Mouse (Mus musculus) common myeloid progenitor, adult 5-6 weeks (primary cell): Measurements from ENCODE around the gene Lgals1. TPM values are rescaled to one million over a fixed set of nuclear protein-coding genes. Genes with fewer than 3 reads are reported as not detected.

Experiments
- ATAC-seq: replicated peaks from 2 replicates; pipeline ENCODE4 v1.8.0; 2016; ENCODE audit warnings: low read depth, mild to moderate bottlenecking, moderate TSS enrichment, inconsistent platforms; ENCODE audit not compliant: poor library complexity, severe bottlenecking
- total RNA-seq: library from RNA; stranded (forward); fragments of 200-1000, 187-1606 nt; gene quantifications from 2 replicates; pipeline ENCODE4 v1.2.3, GENCODE M21; 2017

Lgals1 gene
- total RNA-seq, 1 experiment from 2014 or later: 322 TPM

DNA sequence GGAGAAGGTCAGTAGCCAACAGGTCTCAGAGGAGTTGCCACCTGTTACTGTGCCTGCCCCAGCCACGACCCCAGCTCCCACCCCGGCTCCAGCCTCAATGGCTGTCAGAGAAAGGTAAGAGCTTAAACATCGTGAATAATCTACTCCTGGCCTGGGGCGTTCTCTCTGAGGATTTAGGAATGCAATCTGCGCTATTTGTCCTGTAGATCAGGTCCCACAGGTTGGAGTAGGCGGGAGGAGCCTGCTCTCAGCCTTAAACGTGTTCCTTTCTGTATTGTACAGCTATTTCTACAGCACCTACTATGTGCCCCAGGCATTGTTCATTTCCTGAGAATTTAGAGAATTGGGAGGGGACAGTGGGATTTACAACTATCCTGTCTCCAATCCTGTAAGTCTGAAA, 18.1 kb upstream of the Lgals1 start:
- no peak for ATAC-seq

DNA sequence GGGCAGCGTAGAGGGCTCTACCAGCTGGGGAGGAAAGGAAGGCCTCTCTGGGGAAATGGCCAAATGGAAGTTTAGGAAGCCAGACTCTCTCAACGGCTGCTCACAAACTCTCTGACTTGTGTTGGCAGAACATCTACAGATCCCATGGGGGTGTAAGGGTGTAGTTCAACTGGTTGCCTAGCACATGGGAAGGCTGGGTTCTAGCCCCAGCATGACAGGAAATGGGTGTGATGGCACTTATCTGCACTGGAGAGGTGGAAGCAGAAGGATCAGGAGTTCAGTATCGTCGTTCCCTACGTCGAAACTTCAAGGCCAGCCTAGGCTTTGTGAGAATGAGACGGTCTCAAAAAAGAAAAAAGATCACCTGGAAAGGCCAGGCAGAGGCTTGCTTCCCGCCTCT, 17.5 kb upstream of the Lgals1 start:
- no peak for ATAC-seq

DNA sequence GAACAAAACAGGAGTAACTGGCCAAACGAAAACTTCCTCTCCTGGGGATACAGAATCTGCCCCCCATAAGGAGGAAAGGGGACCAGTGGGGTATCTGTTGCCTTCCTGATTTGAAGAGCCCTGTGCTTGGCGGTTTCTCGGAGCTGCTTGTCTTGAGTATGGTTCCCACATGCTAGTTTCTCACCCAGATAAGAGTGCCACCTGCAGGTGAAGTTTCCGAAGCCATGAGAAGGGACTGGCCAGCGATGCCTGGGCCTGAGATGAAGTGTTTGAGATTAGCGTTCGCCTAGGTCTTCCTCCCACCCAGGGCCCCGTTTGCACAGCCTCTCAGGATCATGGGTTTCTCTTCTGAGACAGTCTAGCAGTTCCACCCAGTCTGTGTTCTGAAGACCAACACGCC, 14.5 kb upstream of the Lgals1 start:
- ATAC-seq: no peak

DNA sequence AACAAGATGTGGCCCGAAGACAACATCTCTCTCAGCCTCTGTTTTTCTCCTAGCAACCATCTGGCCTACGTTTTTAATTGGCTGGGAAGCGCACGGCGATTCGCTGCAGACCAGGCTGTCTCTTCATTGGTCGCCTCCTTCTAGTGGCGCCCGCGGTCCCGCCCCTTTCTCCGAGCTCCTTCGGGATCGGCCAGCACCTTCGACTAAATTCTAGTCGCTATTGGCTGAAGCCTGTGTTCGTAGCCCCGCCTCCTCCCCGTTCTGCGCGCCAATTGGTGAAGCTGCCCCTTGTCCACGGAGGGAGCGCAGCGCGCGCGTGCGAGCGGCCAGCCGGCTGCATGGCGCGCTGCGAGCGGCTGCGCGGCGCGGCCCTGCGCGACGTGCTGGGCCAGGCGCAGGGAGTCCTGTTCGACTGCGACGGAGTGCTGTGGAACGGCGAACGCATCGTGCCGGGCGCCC, 12.9 kb upstream of the Lgals1 start, which contains the start of gene Pdxp:
Gene Pdxp (plus strand): TSS at position 288 of the 459 bp plus-strand sequence.
- peak; percentile 88 for ATAC-seq

DNA sequence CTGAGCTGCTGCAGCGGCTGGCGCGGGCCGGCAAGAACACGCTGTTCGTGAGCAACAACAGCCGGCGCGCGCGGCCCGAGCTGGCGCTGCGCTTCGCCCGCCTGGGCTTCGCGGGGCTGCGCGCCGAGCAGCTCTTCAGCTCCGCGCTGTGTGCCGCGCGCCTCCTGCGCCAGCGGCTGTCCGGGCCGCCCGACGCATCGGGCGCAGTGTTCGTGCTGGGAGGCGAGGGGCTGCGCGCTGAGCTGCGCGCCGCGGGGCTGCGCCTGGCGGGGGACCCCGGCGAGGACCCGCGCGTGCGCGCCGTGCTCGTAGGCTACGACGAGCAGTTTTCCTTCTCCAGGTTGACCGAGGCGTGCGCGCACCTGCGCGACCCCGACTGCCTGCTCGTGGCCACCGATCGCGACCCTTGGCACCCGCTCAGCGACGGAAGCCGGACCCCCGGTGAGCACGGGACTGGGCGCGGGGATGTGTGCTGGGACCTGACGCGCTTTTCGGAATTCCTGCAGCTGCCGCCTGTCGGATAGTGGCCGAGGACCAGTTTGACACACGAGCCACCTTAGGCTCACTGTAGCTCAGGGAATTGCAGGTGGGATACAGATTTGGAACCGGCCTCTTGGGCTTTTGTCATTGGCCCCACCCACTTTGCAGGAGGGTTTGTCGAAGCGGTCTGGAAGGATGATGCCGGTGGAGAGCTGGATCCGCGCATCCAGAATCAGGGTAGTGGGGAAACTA, 12.3 kb upstream of the Lgals1 start:
- ATAC-seq: no peak

DNA sequence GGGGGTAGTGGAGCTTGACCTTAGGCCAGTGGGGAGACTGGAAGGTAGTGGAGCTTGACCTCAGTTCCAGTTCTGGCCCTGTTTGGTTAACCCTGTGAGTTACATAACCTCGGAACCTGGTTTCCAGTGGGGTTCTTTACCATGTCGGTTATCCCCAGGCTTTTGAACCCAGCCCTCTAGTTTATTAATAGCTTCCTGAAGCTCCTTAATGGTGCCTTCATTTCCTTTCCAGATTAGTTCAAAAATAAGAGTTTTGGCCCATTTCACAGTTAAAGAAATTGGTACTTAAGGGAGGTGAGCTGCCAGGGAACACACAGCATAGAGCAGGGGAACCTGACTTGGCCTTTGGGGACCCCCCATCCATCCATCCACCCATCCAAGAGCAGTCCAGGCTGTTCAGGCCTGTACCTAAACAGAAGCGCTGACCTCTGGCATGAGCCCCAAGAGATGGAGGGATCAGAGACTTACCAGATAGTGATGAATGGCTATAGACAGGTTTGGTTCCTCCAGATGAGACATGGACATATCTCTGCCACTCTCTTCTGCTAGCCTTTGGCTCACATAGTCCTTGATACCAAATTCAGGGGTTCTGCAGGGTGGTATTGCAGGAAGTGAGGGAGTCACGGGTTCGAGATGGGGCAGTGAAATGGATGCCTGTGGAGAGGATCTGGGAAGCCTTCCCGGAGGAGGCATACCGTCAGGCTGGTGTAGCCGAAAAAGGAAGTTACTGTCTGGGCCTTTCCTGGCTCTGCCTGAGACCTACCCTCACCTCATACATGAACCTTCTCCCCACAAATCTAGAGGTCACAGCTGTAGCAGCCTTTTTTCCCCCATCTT, 11.5 kb upstream of the Lgals1 start:
- ATAC-seq: no peak

DNA sequence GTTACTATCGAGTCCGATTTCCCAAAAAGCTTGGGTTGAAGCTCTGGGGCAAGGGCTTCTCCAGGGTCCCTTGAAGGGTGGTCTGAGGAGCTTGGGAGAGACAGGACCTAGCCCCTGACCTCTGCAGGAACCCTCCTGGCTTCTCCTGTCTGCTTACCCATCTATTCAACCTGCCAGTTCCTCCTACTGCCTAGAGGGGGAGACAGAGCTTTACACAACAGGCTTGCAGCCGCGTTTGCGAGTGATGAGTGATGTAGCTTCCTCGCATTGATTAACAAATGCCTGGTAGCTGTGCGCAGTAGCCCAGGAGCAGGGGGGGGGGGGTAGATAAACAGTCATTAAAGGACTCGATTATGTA, 10.9 kb upstream of the Lgals1 start:
- peak; percentile 67 for ATAC-seq

DNA sequence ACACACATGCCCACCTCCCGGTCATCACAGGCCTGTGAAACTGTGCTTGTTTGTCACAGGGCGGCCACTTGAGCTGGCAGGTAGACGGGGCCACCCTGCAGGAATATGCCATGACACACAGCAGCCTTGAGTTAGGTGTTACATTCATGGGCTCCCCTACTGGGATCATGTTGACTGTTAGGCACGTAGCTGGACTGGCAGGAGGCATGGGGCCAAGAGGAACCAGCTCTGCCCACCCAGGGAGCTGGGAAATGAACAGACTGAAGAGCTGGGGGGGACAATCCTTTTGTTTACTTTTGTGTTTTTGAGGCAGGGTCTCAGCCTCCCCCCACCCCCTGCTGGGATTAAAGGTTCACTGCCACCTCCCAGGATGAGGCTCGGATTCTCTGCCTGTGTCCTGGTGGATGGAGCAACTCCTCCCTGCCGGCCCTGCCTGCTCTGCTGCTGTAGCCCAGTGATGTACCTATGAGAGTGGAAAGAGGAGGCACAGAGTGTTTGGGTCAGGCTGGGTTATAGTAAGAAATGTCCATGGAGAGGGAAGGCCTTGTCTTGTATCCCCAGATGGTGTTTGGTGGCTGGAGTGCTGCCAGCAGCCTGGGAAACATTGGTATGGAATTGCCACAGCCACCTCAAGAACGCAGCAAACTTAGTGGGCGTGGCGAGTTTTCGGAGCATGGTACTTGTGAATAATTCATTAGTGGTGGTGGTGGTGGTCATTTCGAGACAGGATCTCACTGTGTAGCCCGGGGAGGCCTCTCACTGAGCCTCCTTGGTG, 10.3 kb upstream of the Lgals1 start:
- ATAC-seq: no peak

DNA sequence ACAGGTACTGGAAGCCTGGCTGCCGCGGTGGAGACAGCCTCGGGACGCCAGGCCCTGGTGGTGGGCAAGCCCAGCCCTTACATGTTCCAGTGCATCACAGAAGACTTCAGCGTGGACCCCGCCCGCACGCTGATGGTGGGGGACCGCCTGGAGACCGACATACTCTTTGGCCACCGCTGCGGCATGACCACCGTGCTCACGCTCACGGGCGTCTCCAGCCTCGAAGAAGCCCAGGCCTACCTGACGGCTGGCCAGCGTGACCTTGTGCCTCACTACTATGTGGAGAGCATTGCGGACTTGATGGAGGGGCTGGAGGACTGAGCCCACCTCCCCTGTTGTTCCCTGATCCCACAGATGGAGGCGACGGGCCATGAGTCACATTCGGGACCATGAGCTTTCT, 8.4 kb upstream of the Lgals1 start:
- no peak for ATAC-seq

DNA sequence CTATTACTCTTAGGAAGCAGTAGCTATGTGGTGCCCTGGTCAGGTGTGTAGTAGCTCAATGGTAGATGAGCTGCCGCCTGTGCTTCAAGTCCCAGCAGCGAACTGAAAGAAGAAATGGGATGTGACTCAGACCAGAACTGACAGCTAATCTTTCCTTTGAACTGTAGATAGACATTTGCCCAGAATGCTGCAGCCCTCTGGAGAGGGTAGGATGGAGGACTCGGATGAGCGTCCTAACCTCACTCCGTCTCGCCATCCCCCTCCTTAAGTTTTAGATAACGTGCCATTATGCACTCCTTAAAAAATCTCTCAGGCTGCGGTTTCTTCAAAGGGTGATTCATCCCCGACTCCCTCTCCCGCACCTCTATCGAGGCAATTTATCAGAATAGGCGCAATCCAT, 6.6 kb upstream of the Lgals1 start:
- ATAC-seq: no peak

DNA sequence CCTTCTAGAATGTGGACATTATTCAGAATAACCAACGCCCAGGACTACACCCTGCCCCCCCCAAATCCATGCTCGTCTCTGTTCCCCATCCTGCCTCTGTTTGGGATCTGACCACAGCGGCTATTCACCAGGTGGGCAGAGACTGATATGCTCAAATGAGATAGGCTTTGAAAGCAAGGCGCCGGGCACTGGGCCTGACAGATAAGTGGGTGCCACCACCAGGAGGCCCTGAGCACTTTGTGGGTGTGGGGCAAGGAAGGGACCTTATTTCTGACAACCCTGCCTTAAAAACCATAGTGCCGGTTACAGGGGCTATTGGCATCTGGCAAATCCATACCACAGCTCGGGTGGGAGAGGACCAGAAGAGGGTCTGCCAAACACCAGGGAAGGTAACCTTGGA, 3.8 kb upstream of the Lgals1 start:
- ATAC-seq: peak; percentile 19

DNA sequence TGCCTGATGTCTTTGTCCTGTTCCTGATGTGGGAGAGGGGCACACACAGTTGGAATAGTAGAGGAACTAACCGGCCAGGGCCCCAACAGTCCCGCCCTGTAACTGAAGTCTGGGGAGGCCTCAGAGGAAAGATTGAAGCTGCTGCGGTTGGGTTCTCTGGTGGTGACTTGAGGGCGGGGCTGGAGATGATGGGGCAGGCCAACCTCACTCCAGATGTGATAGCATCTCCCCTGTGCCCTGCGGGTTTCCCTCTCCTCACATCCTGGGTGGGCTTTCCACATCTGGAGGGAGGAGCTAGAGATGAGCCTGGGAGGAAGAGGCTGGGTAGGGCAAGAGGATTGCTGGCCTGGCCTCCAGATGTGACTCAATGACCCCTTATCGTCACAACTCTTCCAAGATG, 2.9 kb upstream of the Lgals1 start:
- peak; percentile 70 for ATAC-seq

DNA sequence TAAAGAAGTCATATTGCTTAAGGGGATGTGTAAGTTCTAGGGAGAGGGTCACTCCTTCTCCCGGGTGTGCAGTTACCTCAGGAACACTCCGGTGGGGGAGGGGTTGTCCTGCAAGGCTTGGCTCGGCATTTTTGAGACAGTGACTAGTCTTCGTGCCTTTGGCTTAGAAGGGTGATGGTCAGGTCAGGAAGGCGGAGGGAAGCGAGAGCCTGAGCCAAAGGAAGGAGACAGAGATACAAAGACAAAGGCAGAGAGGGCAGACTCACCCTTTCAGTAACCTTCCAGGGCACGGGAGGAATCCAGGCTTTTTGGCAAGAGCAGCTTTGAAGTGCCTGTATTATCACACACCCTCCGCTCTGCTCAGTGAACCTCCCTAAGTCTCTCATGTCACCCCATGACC, 1.4 kb upstream of the Lgals1 start:
- ATAC-seq: no peak

DNA sequence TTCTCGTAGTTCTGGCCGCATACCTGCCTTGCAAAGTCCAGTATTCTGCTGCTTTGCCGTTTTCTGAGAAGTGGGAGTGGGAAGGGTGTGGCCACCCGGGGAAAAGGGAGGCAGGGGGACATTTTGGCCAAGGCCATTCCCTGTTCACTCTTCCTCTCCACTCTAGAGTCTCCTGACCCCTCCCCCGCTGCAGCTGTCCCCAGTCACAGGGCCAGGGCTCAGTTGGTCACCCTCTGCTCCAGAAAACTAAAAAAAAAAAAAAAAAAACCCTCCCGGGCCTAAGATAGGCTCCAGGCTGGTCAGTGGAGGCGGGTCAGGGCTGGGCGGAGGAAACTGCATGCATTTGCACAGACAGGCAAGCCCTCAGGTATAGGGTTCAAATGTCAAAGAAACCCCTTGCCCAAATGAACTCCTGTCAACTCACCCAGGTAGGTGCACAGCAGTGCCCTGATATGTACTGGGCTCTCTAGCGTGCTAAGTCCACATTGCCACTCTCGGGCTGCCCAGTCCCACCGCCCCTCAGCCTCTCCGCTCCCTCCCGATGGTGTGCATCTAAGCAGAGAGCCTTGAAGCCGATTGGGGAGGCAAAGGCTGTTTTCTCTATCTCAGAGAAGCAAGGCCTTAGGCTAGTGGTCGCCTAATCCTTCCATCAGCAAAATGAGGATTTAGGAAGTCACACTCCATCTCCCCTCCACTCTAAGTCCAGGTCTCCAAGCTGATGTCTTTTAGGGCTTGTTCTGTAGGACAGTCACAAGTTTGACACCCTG, 679 bp downstream of the Lgals1 start:
- no peak for ATAC-seq

DNA sequence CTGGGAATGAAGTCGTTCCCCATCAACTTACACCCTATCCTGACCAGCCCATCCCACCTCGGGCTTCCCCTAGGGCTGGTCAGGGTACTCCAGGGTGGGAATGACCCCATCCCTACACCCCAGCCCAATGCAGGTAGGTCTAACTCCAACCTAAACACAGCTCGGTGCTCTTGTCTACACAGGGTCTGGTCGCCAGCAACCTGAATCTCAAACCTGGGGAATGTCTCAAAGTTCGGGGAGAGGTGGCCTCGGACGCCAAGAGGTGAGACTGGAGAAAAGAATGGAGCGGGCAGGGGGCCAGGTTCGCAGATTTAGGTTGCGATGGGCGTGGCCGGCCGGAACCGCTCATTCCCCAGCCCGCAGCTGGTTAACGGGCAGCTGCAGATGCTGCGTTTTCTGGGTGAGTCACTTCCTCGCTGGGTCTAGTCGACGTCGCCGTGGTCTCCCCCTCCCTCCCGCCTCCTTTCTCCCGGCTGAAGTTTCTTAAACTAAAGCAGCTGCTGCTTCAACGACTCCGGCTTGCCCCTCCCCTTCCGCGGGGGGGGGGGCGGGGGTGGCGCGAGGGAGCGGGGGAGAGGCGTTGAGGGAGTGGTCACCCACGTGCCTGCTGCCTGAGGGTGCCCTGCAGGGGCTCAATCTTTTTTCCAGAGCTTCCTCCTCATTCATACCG, 1.4 kb downstream of the Lgals1 start:
- peak; percentile 61 for ATAC-seq

DNA sequence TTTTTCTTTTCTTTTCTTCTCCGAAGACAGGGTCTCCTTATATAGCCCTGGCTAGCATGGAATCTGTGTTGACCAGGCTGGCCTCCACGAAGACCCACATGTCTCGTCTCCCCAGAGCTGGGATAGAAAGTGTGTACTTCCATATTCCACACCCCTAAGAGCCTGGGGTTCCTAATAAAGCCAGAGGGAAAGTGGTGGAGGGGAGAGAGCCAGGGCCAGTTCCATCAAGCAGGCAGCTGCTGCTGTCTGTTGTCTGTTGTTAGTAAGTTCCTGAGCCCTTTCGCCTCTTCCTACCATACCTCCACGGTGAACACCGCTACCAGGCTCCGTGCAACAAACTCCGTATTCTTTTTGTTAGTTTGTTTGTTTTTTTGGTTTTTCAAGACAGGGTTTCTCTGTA, 2.0 kb downstream of the Lgals1 start:
- ATAC-seq: no peak

DNA sequence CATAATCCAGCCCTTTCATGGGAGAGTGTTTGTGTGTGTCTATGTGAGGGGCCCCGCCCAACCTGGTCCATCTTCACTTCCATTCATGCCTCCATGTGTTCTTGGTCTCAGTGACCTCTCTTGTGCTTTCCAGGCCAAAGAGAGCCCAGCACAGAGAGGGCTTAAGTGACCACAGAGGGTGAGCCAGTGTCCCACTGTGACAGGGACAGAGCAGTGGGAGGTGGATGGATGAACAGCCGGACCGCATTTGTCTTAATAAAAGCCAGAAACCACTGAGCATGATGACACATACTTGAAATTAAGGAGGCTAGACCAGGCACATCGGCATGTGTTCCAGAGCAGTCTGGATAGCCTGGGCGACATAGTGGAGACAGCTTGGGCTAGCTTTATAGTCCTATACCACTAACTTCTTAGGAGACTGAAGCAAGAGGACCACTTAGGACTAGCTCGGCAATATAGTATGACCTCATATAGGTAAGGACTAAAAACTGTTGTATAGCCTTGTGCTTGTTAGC, 3.7 kb downstream of the Lgals1 start:
- ATAC-seq: no peak

DNA sequence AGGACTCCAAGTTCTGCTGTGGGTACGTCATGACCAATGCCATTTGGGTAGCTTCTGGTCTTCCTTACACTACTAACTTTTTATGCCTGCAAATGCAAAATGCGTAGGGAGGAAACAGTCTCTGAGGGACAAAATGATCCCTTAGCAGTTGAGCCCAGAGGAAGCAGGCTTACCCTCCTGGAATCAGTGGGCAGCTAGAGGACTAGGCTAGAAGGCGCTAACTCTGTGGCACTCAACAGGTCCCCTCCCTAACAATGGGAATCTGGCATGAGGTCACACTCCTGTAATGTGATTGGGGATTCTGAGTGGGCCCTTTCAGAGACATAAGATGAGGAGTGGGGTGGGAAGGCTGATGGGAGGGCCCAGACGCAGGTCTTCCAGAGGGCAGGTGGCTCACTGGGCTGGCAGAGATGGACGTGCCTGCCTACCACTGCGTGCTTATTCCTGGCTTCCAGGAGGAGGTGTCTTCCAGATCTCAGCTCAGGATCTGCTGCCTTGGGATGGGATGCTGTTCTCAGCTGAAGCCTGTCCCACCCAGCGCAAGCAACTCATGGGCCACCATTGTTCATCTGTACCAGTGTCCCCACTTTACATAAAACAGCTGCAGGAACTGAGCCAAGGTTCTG, 4.4 kb downstream of the Lgals1 start:
- ATAC-seq: no peak

DNA sequence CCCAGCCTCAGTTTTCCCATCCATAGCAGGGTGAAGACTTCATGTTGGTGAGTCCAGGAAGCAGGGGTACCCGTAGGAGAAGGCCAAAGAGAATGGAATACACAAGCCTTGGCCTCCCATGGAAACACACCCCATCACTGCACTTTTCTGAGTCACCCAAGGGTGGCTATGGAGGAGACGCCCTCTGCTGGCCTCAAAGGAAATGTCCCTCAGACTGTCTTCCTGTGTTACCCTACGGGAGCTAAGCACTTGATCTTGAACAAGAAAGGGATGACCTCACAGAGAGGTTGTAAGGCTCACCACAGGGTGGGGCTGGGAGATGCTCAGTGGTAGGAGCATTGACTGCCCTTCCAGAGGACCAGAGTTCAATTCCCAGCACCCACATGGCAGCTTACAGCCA, 5.1 kb downstream of the Lgals1 start:
- peak; percentile 59 for ATAC-seq
